Mouse (Mus musculus): ENCODE data around the gene Nxph3. TPM values are rescaled to one million over a fixed set of nuclear protein-coding genes. Genes with fewer than 3 reads are reported as not detected.

The Nxph3 gene
- not detected in 2 replicates for total RNA-seq (2017)

DNA sequence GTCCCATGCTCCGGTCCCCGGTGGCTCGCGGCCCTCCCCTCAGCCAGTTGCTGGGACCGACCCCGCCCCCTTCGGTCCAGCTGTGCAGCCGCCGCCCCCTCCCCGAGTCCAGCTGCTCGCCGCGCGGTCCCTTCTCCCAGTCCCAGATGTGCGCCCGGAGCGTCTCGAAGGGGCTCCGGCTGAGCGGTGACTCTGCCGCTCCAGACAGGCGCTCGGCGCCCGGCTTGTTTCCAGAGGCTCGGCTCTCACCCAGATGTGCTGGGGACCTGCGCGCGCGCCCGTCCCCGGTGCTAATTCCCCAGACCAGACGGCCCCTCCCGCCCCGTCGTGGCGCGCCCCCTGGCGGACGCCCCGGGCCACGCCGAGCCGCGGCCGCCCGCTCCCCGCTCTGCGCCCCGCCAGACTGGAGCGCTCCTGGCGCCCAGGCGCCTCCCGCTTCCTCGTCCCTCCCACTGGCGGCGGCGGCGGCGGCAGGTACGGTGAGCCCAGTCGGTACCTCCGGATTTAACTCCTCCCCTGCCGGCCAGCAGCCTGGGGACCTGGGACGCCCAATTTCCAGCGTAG lies at the start of gene Nxph3:
Nxph3 (minus strand) TSS at position 273 of the 564 bp plus-strand sequence.
- peak; percentile 46 to 47; a peak in 3 of 4 replicates for ATAC-seq (replicated peaks in 1 of 2; ENCODE audit: insufficient read depth in 1 of 2, low FRiP score in 2 of 2, low TSS enrichment in 1 of 2, low read depth in 1 of 2, poor library complexity in 2 of 2, severe bottlenecking in 2 of 2)

DNA sequence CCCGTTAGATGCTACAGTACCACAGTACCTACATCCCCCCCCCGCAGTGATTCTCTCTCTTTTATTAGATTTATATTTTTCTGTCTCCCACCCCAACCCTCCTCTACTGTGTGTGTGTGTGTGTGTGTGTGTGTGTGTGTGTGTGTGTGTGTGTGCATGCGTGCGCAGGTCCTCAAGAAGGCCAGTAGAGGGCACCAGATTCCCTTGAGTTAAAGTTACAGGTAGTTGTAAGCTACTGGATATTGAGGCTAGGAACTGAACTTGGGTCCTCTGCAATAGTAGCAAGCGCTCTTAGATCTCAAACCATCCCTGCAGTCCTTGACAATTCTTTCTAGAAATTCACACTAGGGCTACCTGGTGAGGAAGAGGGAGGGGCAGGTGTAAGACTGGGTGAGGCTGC lies 49.5 kb upstream of the Nxph3 start:
- no peak for ATAC-seq (replicated peaks in 1 of 2; ENCODE audit: insufficient read depth in 1 of 2, low FRiP score in 2 of 2, low TSS enrichment in 1 of 2, low read depth in 1 of 2, poor library complexity in 2 of 2, severe bottlenecking in 2 of 2)

DNA sequence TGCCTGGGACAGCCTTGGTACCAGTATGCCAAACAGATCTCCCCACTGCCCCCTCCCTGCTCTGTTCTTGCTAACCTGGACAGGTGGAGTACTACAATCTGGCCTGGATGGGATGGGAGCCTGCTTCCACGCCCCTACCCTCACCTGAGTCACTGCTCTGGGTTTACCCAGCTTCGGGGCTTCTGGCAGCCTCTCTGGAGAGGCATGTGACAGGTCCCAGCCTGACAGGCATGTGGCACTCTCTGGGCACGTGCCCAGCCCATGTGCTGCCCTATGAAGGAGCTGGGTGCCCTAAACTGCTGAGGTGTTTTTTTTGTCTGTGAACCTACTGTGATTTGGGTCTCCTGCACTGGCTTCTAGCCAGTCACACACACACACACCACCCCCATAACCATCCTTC lies 46.4 kb upstream of the Nxph3 start:
- no peak for ATAC-seq (replicated peaks in 1 of 2; ENCODE audit: insufficient read depth in 1 of 2, low FRiP score in 2 of 2, low TSS enrichment in 1 of 2, low read depth in 1 of 2, poor library complexity in 2 of 2, severe bottlenecking in 2 of 2)

DNA sequence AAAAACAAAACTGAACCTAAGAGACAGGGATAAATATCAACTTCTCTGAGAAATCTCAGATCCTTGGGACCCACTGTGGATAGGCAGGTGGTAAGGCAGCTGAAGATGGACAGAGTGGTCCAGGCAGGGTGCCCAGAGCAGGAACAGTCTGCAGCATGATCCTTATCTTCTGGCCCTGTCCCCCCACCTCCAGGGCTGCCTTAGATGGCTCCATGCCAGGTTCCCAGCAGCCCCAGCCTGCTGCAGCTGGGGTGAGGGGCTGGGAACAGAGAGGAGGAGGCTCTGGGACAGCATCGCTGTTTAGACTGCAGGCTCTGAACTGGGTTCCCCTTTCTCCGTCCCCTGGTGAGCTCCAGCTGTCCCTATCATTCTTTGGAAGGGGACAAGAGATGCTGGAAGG lies 45.4 kb upstream of the Nxph3 start:
- ATAC-seq (replicated peaks in 1 of 2; ENCODE audit: insufficient read depth in 1 of 2, low FRiP score in 2 of 2, low TSS enrichment in 1 of 2, low read depth in 1 of 2, poor library complexity in 2 of 2, severe bottlenecking in 2 of 2), result no peak

DNA sequence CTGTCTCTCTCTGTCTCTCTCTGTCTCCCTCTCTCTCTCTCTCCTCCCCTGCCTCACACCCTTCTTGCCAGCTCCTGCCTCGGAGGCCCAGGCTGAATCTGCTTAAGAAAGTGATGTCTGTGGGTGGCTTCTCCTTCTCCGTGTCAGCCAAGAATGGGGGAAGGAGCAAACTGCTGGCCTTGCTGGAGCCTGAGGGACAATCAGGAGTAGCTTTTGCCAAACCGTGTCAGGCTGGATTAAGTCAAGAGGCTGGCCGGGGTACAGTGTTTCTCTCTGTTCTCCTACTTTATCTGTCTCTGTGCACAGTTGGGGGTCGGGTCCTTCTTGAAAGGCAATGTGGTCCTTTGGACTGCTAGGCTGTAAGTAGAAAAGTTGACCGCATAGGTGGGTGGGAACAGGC lies 43.3 kb upstream of the Nxph3 start:
- no peak for ATAC-seq (replicated peaks in 1 of 2; ENCODE audit: insufficient read depth in 1 of 2, low FRiP score in 2 of 2, low TSS enrichment in 1 of 2, low read depth in 1 of 2, poor library complexity in 2 of 2, severe bottlenecking in 2 of 2)

DNA sequence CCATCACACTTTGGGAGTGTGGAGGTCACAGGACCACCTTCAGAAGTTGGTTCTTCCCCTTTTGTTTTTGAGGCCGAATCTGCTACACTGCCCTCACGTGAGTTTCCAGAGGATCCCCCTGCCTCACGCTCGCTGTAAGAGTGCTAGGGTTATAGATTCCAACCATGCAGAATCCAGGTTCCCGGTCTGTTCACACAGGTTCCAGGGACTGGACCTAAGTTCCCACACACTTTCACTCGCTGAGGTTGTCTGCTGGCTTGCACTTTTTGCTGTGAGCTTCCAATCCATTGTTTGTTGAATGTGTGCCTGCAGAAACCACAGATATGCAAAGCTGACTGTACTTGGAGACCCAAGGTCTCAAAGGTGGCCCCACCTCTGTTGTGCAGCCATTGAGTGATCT lies 42.7 kb upstream of the Nxph3 start:
- no peak for ATAC-seq (replicated peaks in 1 of 2; ENCODE audit: insufficient read depth in 1 of 2, low FRiP score in 2 of 2, low TSS enrichment in 1 of 2, low read depth in 1 of 2, poor library complexity in 2 of 2, severe bottlenecking in 2 of 2)

DNA sequence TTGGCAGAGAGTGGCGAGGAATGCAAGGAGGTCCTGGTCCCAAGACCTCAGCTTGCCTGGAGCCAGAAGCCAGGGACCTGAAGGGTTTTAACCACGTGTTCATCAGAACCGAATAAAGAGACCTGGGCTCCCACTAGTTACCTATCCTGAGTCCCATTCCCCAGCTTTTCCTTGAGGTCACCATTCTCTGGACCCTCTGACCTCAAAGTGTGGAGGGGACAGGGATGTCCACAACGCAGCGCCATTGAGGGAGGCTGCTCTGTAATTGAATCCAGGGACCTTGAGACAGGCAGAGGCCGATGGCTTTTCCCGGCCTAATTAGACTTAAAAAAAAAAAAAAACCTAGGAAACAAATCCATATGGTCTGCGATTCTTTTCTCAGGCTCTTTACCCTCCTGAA lies 40.9 kb upstream of the Nxph3 start:
- no peak for ATAC-seq (replicated peaks in 1 of 2; ENCODE audit: insufficient read depth in 1 of 2, low FRiP score in 2 of 2, low TSS enrichment in 1 of 2, low read depth in 1 of 2, poor library complexity in 2 of 2, severe bottlenecking in 2 of 2)

DNA sequence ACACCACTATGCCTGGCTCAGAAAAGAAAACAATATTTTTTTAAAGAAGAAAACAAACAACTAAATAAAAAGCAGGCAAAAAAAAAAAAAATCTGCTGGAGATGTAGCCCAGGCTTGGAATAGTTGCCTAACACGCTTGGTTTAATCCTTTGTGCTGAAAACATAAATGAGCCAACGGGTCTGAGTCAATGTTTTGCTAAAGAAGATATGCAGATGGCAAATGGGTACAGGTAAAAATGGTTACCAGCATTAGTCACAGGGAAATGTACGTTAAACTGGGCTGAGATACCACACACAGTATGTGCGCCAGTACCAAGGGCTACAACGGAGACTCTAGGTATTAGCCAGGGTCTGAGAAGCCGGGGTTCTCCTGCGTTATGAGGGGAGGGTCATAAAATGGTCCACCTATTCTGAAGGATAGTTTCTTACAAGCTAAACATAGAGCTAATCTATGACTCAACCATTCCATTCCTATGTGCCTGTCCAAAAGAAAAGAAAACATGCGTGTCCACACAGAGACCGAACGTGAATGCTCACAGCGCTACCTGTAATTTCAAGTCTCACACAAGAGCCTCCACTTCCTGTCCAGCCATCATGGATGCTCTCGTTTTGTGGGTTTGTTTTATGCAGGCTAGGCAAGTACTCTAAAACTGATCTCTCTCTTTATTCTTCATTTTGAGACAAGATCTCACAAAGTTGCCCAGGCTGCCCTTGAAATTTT lies 36.1 kb upstream of the Nxph3 start:
- ATAC-seq (replicated peaks in 1 of 2; ENCODE audit: insufficient read depth in 1 of 2, low FRiP score in 2 of 2, low TSS enrichment in 1 of 2, low read depth in 1 of 2, poor library complexity in 2 of 2, severe bottlenecking in 2 of 2), result no peak

DNA sequence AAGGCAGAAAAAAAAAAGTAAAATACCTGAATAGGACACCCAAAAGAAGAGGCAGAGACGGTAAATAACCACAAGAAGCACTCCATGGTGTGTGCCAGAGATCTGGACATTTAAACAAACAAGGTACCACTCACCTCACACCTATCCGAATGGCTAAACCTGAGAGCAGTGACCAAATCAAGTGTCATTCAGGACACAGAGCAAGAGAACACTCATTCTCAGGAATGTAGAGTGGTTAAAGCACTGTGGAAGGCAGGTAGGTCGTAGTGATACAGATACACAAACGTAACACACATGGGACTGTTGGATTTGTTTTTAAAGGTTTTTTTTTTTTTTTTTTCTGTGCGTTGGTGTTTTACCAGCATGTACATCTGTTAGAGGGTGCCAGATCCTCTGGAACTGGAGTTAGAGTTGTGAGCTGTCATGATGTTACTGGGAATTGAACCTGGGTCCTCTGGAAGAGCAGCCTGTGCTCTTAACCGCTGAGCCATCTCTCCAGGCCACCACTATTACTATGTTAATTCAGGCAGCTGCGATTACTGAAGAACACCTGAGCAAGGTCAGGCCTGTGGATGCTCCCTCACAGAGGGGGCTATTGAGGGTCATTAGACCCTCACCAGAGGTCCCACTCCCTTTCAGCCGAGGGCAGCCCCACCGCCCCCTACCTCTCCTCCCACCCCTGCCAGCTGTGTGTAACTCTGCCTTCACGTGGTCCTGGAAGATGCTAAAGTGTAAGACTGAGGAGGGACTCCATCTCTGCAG lies 31.8 kb upstream of the Nxph3 start:
- no peak for ATAC-seq (replicated peaks in 1 of 2; ENCODE audit: insufficient read depth in 1 of 2, low FRiP score in 2 of 2, low TSS enrichment in 1 of 2, low read depth in 1 of 2, poor library complexity in 2 of 2, severe bottlenecking in 2 of 2)

DNA sequence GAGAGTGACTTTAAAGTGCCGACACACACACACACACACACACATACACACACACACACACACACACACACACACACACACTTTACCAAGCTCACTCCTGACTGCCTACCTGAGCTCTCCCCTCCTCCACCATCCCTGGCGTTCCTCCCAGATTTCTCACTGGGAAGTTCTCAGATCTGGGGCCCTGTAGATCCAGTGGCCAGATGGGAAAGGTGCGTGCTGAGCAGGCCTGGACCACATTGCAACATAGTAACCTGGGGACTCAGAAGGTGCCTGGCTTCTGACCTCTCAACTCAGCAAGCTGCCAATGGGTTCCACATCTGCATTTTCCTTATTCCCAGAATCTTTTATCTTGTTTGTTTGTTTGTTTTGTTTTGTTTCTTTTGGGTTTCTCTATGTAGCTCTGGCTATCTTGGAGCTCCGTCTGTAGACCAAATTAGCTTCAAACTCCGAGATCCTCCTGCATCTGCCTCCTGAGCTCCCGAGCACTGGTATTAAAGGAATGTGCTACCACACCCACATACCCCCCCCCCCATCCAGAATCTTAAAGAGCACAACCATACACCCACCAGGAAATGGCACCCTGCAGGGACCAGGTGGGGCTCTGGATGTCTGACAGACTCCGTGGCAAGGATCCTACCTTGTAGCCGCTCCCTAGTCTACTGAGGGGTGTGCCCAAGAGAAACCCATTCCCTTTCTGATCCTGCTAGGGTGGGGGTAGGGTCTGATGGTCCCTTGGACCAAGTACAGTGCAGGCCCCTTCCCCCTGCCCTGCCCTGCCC lies 30.4 kb upstream of the Nxph3 start:
- no peak for ATAC-seq (replicated peaks in 1 of 2; ENCODE audit: insufficient read depth in 1 of 2, low FRiP score in 2 of 2, low TSS enrichment in 1 of 2, low read depth in 1 of 2, poor library complexity in 2 of 2, severe bottlenecking in 2 of 2)

DNA sequence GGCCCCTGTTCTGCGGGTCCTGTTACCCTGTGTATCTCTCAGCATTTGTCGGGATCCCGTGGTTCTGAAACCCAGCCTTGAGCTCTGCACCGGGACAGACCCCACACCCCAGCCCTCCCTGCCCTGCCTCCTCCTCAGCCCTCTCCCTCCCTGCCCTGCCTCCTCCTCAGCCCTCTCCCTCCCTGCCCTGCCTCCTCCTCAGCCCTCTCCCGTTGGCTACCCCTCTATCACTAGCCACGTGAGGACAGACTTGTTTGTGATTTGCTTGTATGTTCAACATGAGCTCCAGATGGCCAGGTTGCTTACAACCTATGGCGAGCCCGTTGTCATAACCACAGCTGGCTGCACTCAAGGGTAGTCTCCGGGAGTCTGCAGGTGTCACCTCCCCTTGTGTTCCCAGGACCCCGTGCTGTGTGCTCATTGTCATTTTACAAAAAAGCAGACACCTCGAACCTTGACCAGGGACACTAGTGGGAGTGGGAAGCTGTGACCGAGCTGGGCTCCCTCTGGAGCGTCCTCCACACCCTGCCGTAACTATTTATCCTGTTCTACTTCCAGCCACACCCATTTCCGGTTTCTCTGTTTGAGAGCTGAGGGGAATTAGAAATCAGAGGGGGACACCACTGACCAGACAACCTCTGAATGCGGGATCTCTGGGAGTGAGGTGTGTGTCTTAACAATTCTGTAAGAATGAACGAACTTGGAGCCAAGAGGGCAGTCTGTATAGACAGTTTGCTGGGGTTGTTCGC lies 26.4 kb upstream of the Nxph3 start:
- no peak for ATAC-seq (replicated peaks in 1 of 2; ENCODE audit: insufficient read depth in 1 of 2, low FRiP score in 2 of 2, low TSS enrichment in 1 of 2, low read depth in 1 of 2, poor library complexity in 2 of 2, severe bottlenecking in 2 of 2)

DNA sequence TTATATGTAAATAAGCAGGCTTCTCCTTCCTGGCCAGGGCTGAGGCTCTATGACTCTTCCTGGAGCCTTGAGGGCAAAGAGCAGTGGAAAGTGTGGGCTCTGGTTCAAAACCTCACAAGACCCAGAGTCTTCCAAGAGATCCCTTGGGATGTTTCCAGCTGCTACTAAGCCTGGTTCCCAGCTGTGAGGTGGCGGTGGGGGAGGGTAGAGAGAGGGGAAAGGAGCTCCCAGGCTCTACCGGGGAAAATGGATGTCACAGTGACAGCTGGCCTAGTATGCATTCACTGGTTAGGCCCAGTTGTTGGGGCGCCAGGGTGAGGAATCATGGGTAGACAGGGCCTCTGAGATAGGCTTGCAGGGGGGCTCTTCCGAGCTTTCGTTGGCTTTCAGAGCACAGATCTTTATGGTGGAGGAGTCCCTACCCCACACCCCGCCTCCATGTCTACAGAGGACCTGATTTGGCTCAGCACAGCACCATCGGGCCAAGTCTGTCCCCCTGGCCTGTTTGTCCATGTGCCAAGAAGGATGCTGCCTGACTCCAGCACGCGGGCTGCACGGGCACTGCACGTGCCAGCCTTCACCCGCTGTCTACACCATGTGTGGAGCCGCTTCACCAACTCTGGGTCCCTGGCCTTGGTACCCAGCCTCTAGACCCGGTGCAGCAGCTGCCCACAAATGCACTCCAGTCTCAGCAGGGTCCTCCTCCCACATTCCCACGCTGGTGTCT lies 24.2 kb upstream of the Nxph3 start:
- ATAC-seq (replicated peaks in 1 of 2; ENCODE audit: insufficient read depth in 1 of 2, low FRiP score in 2 of 2, low TSS enrichment in 1 of 2, low read depth in 1 of 2, poor library complexity in 2 of 2, severe bottlenecking in 2 of 2), result no peak

DNA sequence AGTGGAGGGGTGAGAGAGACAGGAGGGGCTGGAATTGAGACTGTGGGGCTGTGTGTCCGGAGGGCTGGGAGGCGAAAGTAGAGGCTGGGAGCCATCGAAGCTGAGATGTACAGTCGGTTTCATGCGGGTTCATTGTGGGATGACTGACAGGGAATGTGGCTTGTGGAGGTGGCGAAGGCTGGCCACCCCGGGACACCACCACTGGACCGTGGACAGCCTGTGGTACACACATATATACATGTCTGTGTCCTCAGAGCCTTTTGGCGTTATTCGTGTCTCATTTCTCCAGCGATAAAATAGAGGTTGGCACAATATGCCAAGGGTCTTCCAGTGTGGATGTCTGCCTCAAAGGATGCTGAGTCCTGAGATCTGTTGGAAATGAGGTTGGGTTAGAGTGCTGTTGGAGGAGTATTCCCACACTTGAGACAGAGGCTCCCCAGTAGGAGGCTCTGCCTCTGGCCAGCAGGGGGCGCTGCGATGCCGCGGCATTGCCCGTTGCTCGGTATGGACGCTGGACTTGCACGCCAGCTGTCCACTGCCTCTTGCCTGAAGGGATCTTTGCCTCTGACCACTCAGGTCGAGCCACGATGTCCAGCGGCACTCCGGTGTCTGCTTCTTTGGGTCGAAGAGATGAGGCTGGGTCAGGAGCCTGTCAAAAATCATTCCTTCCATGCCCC lies 19.3 kb upstream of the Nxph3 start:
- ATAC-seq (replicated peaks in 1 of 2; ENCODE audit: insufficient read depth in 1 of 2, low FRiP score in 2 of 2, low TSS enrichment in 1 of 2, low read depth in 1 of 2, poor library complexity in 2 of 2, severe bottlenecking in 2 of 2), result peak; percentile 80 to 84

DNA sequence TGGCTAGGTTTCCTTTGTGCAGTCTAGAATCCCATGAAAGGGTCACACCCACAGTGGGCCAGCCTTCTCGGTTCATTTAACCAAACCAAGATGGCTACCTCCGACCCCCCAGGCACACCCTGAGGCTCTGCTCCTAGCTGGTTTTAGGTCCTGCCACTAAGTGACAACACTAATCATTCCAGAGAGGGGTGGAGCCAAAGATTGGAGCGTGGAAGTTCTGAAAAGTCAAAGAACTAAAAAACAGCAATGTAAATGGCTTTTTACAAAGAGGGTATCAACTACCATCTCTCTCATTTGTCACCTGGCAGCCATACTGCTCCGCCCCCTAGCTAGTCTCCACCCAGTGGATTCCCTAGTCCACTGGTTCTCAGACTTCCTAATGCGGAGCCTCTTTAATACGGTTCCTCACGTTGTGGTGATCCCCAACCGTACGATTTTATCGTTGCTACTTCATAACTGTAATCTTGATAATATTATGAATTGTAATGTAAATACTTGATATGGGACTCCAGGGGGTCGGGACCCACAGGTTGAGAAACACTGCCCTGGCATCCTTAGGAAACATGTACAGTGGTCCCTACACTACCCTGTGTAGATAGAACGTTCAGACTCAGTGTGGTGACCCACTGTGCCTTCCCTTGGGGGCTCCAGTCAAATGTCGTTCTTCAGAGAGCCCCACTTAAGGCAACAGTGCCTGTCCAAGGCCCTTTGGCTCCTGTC lies 18.1 kb upstream of the Nxph3 start:
- no peak for ATAC-seq (replicated peaks in 1 of 2; ENCODE audit: insufficient read depth in 1 of 2, low FRiP score in 2 of 2, low TSS enrichment in 1 of 2, low read depth in 1 of 2, poor library complexity in 2 of 2, severe bottlenecking in 2 of 2)

DNA sequence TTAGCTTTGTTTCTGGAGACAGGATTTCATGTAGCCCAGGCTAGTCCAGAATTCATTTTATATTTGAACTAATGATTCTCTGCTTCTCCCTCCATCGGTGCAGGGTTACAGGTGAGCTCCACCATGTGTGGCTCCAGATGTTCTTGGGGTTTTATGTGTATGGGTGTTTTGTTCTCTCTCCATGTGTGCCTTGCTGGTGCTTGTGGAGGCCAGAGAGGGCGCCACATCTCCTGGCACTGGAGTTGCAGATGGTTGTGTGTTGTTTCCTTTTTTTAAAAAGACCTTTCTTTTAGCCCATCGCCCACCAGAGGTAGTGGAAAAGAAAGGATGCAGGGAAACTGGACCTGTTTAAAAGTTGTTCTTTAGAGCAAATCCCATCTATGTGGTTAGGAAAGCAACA lies 13.9 kb upstream of the Nxph3 start:
- no peak for ATAC-seq (replicated peaks in 1 of 2; ENCODE audit: insufficient read depth in 1 of 2, low FRiP score in 2 of 2, low TSS enrichment in 1 of 2, low read depth in 1 of 2, poor library complexity in 2 of 2, severe bottlenecking in 2 of 2)

DNA sequence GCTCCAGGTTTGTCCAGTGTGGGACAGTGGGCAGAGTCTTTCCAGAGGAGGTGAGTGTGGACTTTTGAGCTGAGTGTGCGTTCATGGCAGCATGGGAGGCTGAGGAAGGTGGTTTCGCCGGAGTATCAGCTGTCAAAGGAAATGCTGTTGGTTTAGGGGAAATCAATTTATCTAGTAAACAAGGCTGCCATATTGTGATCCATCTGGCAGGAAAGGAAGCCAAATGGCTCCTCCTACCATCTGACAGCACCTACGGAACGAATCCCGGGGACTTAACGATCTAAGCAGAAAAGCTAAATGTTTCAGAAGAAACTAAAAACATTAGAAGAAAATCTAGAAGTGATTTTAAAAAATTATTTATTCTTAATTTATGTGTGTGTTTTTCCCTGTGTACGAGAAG lies 12.9 kb upstream of the Nxph3 start:
- no peak for ATAC-seq (replicated peaks in 1 of 2; ENCODE audit: insufficient read depth in 1 of 2, low FRiP score in 2 of 2, low TSS enrichment in 1 of 2, low read depth in 1 of 2, poor library complexity in 2 of 2, severe bottlenecking in 2 of 2)
